Mouse (Mus musculus) ES-Bruce4 (cell line): ENCODE data around the gene Fam71e2. TPM values are rescaled to one million over a fixed set of nuclear protein-coding genes. Genes with fewer than 3 reads are reported as not detected.

ENCODE experiments used
- H3K27ac ChIP-seq: 2 replicates; pipeline ENCODE4 v1.5.1; 2012; ENCODE audit warnings: low read length, inconsistent platforms; ENCODE audit not compliant: insufficient read depth
- H3K27me3 ChIP-seq: 2 replicates; pipeline ENCODE4 v1.6.1; 2012; ENCODE audit warnings: mild to moderate bottlenecking, low read length, inconsistent platforms; ENCODE audit not compliant: control insufficient read depth, poor library complexity, insufficient read depth, severe bottlenecking
- H3K36me3 ChIP-seq: 2 replicates; pipeline ENCODE4 v1.6.1; 2012; ENCODE audit warnings: inconsistent platforms, mild to moderate bottlenecking, low read length, moderate library complexity; ENCODE audit not compliant: control insufficient read depth, poor library complexity, insufficient read depth, severe bottlenecking
- H3K4me1 ChIP-seq: one replicate; pipeline ENCODE4 v1.8.1; 2011; ENCODE audit warnings: low read length; ENCODE audit not compliant: control insufficient read depth, insufficient read depth
- H3K4me3 ChIP-seq: 2 replicates; pipeline ENCODE4 v1.5.1; 2011; ENCODE audit warnings: low read depth, mild to moderate bottlenecking, low read length
- H3K9ac ChIP-seq: 2 replicates; pipeline ENCODE4 v1.6.1; 2012; ENCODE audit warnings: low read depth, mild to moderate bottlenecking, inconsistent platforms; ENCODE audit not compliant: poor library complexity, severe bottlenecking
- H3K9me3 ChIP-seq: replicated peaks from 2 replicates; pipeline ENCODE4 v1.6.1; 2012; ENCODE audit warnings: mild to moderate bottlenecking, low read length, inconsistent platforms; ENCODE audit not compliant: control insufficient read depth, poor library complexity, insufficient read depth, severe bottlenecking
- CTCF ChIP-seq: IDR thresholded peaks from one replicate; pipeline ENCODE4 v1.8.1; 2011; ENCODE audit warnings: low read depth, low read length
- EP300 ChIP-seq: IDR thresholded peaks from 2 replicates; pipeline ENCODE4 v1.6.1; 2011; ENCODE audit warnings: low read depth, low read length; ENCODE audit not compliant: insufficient read depth
- POLR2A ChIP-seq: IDR thresholded peaks from one replicate; pipeline ENCODE4 v1.8.1; 2011; ENCODE audit warnings: low read length; ENCODE audit not compliant: insufficient read depth
- polyA plus RNA-seq: library from polyadenylated mRNA; stranded (reverse); fragments of >200 nt; gene quantifications from 2 replicates; pipeline ENCODE4 v1.2.4, GENCODE M21; 2011; ENCODE audit warnings: low read depth; ENCODE audit not compliant: missing spikeins, insufficient read depth, insufficient read length

The Fam71e2 gene
- polyA plus RNA-seq, 1 experiment, result not detected

GRCm38 (mm10) chr7:4764946-4765710 is 6.0 kb downstream of the Fam71e2 start:
- no peak overlapping the region for H3K9ac ChIP-seq
- TF ChIP-seq CTCF, result no peak
- TF ChIP-seq EP300, result no peak
- TF ChIP-seq POLR2A, result no peak
- no peaks in the 10 kb centered on the region for H3K4me1 ChIP-seq
- peak overlapping the region; percentile 5; the same call in 1 of the 2 replicates for H3K27ac ChIP-seq
- no peaks in the 10 kb centered on the region for H3K36me3 ChIP-seq
- H3K4me3 ChIP-seq, result no peak overlapping the region
- no peaks in the 10 kb centered on the region for H3K27me3 ChIP-seq
- no peaks in the 10 kb centered on the region for H3K9me3 ChIP-seq

GRCm38 (mm10) chr7:4759670-4760069 is 11.4 kb downstream of the Fam71e2 start:
- H3K4me1 ChIP-seq, result no peaks in the 10 kb centered on the region
- TF ChIP-seq CTCF (no peak), POLR2A (no peak), EP300 (no peak)
- no peak overlapping the region for H3K27ac ChIP-seq
- no peaks in the 10 kb centered on the region for H3K36me3 ChIP-seq
- no peak overlapping the region for H3K9ac ChIP-seq
- no peaks in the 10 kb centered on the region for H3K9me3 ChIP-seq
- no peaks in the 10 kb centered on the region for H3K27me3 ChIP-seq
- H3K4me3 ChIP-seq, result no peak overlapping the region

- peak within 1 kb of the TSS; percentile 89 for H3K4me3 ChIP-seq
- TF ChIP-seq POLR2A, result peak; percentile 99
- no peak for TF ChIP-seq EP300
- H3K9me3 ChIP-seq, result no peaks in the 10 kb centered on the region
- H3K4me1 ChIP-seq, result no peaks in the 10 kb centered on the region
- H3K27me3 ChIP-seq, result no peaks in the 10 kb centered on the region
- H3K36me3 ChIP-seq, result peaks cover 16% of the 10 kb centered on the region
- H3K27ac ChIP-seq, result peak within 1 kb of the TSS; percentile 92
- H3K9ac ChIP-seq, result peak within 1 kb of the TSS; percentile 89
Measured at GRCm38 (mm10) chr7:4752821-4753570, 18.1 kb downstream of the Fam71e2 start, which contains the start of gene Cox6b2. Cox6b2 (minus strand) TSS chr7:4753094.

GRCm38 (mm10) chr7:4751971-4752820 is 18.9 kb downstream of the Fam71e2 start:
- H3K27ac ChIP-seq, result peak overlapping the region; percentile 92
- peaks cover 16% of the 10 kb centered on the region for H3K36me3 ChIP-seq
- H3K9me3 ChIP-seq, result no peaks in the 10 kb centered on the region
- H3K9ac ChIP-seq, result peak overlapping the region; percentile 89
- no peaks in the 10 kb centered on the region for H3K27me3 ChIP-seq
- H3K4me3 ChIP-seq, result peak overlapping the region; percentile 89
- TF ChIP-seq EP300 (peak; percentile 78), POLR2A (peak; percentile 89), CTCF (no peak)
- no peaks in the 10 kb centered on the region for H3K4me1 ChIP-seq

- Histone ChIP-seq H3K27me3 (no peaks in the 10 kb centered on the region), H3K9me3 (no peaks in the 10 kb centered on the region), H3K9ac (no peak overlapping the region), H3K36me3 (peaks cover 20% of the 10 kb centered on the region), H3K4me3 (no peak overlapping the region), H3K27ac (no peak overlapping the region), H3K4me1 (no peaks in the 10 kb centered on the region)
- no peak for TF ChIP-seq EP300
- no peak for TF ChIP-seq POLR2A
- TF ChIP-seq CTCF, result no peak
Measured at GRCm38 (mm10) chr7:4749169-4749568, 21.9 kb downstream of the Fam71e2 start.
